Mouse (Mus musculus): ENCODE measurements around the gene Tmem52b. TPM values are rescaled to one million over a fixed set of nuclear protein-coding genes. Genes with fewer than 3 reads are reported as not detected.

Tmem52b gene
- polyA plus RNA-seq, 1 experiment from 2014 or later: not detected

- peak; percentile 91 for ATAC-seq (ENCODE audit: low FRiP score)
- 18% methylated on average over 12 of the region's 12 CpGs for WGBS
- H3K9me3 ChIP-seq (replicated peaks): no peaks in the 10 kb centered on the region
- no peaks in the 10 kb centered on the region for H3K27me3 ChIP-seq (replicated peaks)
- H3K9ac ChIP-seq (replicated peaks): no peak overlapping the region
- H3K36me3 ChIP-seq: no peaks in the 10 kb centered on the region
- H3K4me1 ChIP-seq: peaks cover 9% of the 10 kb centered on the region; the same call in 1 of the 2 replicates
- no peak overlapping the region for H3K4me3 ChIP-seq (replicated peaks)
- H3K27ac ChIP-seq (replicated peaks): no peak overlapping the region
- H3K4me2 ChIP-seq: no peak overlapping the region
Observed at GRCm38 (mm10) chr6:129558946-129559640, 46.7 kb downstream of the Tmem52b start.

GRCm38 (mm10) chr6:129559641-129560027 lies 47.3 kb downstream of the Tmem52b start:
- no peak overlapping the region for H3K4me3 ChIP-seq (replicated peaks)
- H3K27me3 ChIP-seq (replicated peaks): no peaks in the 10 kb centered on the region
- H3K36me3 ChIP-seq: no peaks in the 10 kb centered on the region
- H3K9me3 ChIP-seq (replicated peaks): no peaks in the 10 kb centered on the region
- H3K4me2 ChIP-seq: no peak overlapping the region
- 56% methylated on average over 4 of the region's 4 CpGs for WGBS
- no peak overlapping the region for H3K27ac ChIP-seq (replicated peaks)
- ATAC-seq (ENCODE audit: low FRiP score): peak; percentile 30; the same call in 1 of the 2 replicates
- peaks cover 9% of the 10 kb centered on the region; the same call in 1 of the 2 replicates for H3K4me1 ChIP-seq
- H3K9ac ChIP-seq (replicated peaks): no peak overlapping the region

DNA sequence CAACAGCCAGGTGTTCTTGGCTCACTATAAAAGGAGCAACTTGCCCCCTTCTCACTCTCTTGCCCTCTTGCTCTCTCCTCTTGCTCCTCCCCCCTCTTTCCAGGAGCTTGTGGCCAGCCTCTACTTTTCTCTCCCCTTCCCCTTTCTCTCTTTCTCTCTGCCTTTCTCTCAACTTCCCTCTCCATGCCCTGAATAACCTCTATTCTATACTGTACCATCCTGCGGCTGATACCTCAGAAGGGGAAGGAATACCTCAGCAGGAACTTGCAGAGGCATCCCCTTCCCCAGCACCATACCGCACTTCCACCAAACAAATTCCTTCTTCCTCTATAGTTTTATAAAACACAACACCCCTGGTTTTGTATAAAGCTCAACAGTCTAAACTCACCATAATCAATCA lies 52.9 kb downstream of the Tmem52b start:
- Histone ChIP-seq H3K27ac (replicated peaks) (no peak overlapping the region), H3K36me3 (no peaks in the 10 kb centered on the region), H3K4me3 (replicated peaks) (no peak overlapping the region), H3K4me1 (no peaks in the 10 kb centered on the region), H3K27me3 (replicated peaks) (no peaks in the 10 kb centered on the region), H3K4me2 (no peak overlapping the region), H3K9ac (replicated peaks) (no peak overlapping the region), H3K9me3 (replicated peaks) (no peaks in the 10 kb centered on the region)
- ATAC-seq (ENCODE audit: low FRiP score): no peak
- 84% methylated on average over 2 of the region's 2 CpGs for WGBS

Other genes with a start within 250 kb of the Tmem52b start
- 0.09 and 0.47 TPM in 2 replicates for gene Cd69, start 237.1 kb upstream of the Tmem52b start, polyA plus RNA-seq (2015; fragmentation: Nextera tagmentation; extraction: Ambion mirVana)
- not detected in 2 replicates for gene 4922502D21Rik, start 180.8 kb upstream of the Tmem52b start, polyA plus RNA-seq (2015; fragmentation: Nextera tagmentation; extraction: Ambion mirVana)
- 0.35 and 2.2 TPM in 2 replicates for gene Clec12a, start 169.9 kb upstream of the Tmem52b start, polyA plus RNA-seq (2015; fragmentation: Nextera tagmentation; extraction: Ambion mirVana)
- gene Clec12b, start 126.7 kb upstream of the Tmem52b start, polyA plus RNA-seq (2015; fragmentation: Nextera tagmentation; extraction: Ambion mirVana): 0.23 TPM in 2 replicates
- gene Clec1b, start 115.3 kb upstream of the Tmem52b start, polyA plus RNA-seq (2015; fragmentation: Nextera tagmentation; extraction: Ambion mirVana): 0.55 and 0.77 TPM in 2 replicates
- 0.10 and 0.24 TPM in 2 replicates for gene Clec9a, start 103.7 kb upstream of the Tmem52b start, polyA plus RNA-seq (2015; fragmentation: Nextera tagmentation; extraction: Ambion mirVana)
- 1.9 and 2.6 TPM in 2 replicates for gene Clec1a, start 60.6 kb upstream of the Tmem52b start, polyA plus RNA-seq (2015; fragmentation: Nextera tagmentation; extraction: Ambion mirVana)
- gene Olr1, start 5.4 kb upstream of the Tmem52b start, polyA plus RNA-seq (2015; fragmentation: Nextera tagmentation; extraction: Ambion mirVana): 0.04 TPM in 1 of 2 replicates, not detected in the other
- gene Gabarapl1, start 20.6 kb downstream of the Tmem52b start, polyA plus RNA-seq (2015; fragmentation: Nextera tagmentation; extraction: Ambion mirVana): 189 and 223 TPM in 2 replicates
- 0.10 TPM in 1 of 2 replicates, not detected in the other for gene Klre1, start 65.3 kb downstream of the Tmem52b start, polyA plus RNA-seq (2015; fragmentation: Nextera tagmentation; extraction: Ambion mirVana)
- gene Klrd1, start 79.2 kb downstream of the Tmem52b start, polyA plus RNA-seq (2015; fragmentation: Nextera tagmentation; extraction: Ambion mirVana): 2.3 TPM in 1 of 2 replicates, not detected in the other
- 0.20 and 1.5 TPM in 2 replicates for gene Klrk1, start 111.3 kb downstream of the Tmem52b start, polyA plus RNA-seq (2015; fragmentation: Nextera tagmentation; extraction: Ambion mirVana)
- gene Klrc3, start 130.8 kb downstream of the Tmem52b start, polyA plus RNA-seq (2015; fragmentation: Nextera tagmentation; extraction: Ambion mirVana): not detected in 2 replicates
- gene Klrc2, start 148.1 kb downstream of the Tmem52b start, polyA plus RNA-seq (2015; fragmentation: Nextera tagmentation; extraction: Ambion mirVana): 0.46 TPM in 1 of 2 replicates, not detected in the other
- 0.74 TPM in 1 of 2 replicates, not detected in the other for gene Klrc1, start 166.4 kb downstream of the Tmem52b start, polyA plus RNA-seq (2015; fragmentation: Nextera tagmentation; extraction: Ambion mirVana)
- 0.37 TPM in 1 of 2 replicates, not detected in the other for gene Klri1, start 204.6 kb downstream of the Tmem52b start, polyA plus RNA-seq (2015; fragmentation: Nextera tagmentation; extraction: Ambion mirVana)
- gene Klri2, start 227.9 kb downstream of the Tmem52b start, polyA plus RNA-seq (2015; fragmentation: Nextera tagmentation; extraction: Ambion mirVana): 0.15 TPM in 1 of 2 replicates, not detected in the other

All from neural tube, embryonic 15.5 days (tissue).